Mouse (Mus musculus): Measurements from ENCODE around the gene Fbxo41. TPM values are rescaled to one million over a fixed set of nuclear protein-coding genes. Genes with fewer than 3 reads are reported as not detected.

Gene Fbxo41
- total RNA-seq (2022): 10 to 100 TPM; 68.2 to 87.1 (median 81.3) TPM

DNA sequence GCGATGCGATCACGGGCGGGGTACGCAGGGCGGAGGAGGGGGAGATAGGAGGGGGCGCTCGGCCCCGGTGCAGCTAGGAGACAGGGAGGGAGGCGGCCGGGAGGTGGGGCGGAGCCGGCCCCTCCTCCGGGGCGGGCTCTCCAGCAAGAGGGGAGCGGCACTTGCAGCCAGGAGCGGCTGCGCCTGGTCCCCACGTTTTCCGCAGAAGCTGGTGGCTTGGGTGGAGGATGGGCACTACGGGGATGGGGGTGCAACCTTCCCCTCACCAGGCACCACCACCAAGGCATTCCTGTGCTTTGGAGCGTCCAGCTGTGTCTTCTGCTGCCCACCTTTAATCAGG lies at the start of gene Fbxo41:
Gene Fbxo41 (minus strand): TSS at position 84 of the 340 bp plus-strand sequence.
- peak in 1 of 2 experiments; percentile 67 for DNase-seq (ENCODE audit: low spot score in 2 of 2)

DNA sequence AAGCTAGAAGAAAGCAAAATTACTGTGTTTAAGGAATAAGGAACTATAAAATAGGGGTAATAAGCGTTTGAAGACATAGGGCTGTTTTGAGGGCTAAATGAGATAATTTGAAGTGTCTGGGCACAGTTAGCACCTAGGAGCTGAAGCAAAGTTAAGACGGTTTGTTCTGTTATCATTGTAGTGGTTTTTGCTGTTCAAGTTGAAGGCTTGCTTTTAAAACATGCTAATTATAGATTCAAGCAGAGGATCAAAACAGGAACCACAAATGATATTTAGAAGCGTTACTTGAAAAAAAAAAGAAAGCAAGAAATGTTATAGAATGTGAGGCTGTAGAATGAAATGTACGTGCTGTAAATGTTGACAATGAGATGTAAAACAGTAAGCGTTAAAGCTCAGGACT lies 44.8 kb upstream of the Fbxo41 start:
- no peak for DNase-seq (ENCODE audit: low spot score in 2 of 2)

DNA sequence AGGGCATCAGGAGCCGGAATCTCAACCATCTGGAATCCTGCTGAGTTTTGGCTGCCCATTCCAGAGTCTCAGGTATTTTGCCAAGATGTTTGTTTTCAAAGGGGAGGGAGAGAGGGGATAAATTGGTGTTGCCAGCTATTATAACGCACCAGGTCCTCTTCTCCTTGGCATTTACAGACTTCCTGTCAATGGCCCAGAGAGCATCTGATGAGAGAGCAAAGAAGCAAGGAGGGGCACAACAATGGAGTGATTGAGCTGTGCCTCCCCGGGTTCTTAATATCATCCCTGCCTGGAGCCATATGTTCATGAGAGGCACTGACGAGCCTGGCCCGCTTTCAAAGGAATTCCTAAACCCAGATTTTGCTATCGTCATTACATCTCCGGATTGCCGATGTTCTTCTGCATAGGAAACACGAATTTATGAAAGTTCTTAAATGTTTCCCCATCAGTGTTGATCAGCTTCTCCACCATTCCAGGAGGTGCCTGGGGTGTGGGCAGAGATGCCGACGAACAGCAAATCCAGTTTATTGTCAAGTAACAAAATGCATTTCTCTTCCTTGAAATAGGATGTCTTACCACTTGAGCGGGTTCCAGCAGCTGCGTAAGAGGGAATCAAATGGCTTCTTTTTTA lies 41.6 kb upstream of the Fbxo41 start:
- DNase-seq (ENCODE audit: low spot score in 2 of 2): peak; percentile 49 to 68

DNA sequence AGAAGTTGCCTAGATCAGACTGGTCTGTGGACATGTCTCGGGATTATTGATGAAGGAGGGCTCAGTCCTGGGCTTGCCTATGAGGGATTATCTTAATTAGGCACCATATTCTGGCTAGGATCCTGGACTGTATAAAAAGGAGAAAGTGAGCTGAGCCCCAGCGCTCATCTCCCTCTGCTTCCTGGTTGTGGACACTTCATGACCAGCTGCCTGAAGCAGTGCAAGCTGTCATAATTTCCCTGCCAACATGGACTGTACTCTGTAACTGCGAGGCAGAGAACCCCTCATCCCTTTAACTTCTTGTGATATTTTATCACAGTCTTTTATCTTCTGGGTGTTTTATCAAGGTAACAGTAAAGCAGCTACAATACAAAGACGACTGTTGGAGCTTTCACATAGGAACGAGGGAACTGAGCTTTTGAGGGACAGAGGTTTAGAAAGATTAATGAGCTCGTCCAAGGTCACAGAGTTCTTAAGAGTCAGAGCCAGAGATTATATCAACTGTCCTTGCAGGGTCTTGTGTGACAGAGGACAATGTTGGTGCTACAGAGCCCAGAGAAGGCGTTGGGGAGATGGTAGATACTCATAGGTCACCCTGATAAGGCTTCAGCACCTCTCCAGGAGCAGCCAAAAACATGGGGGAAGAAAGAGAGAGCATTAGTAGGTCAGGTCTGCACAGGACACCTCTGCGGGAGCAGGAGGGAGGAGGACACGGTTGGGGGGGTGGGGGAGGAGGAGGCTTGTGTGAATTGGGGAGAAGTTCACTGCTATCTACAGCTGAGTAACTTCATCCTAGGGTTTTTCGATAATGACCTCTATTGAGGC lies 40.8 kb upstream of the Fbxo41 start:
- DNase-seq (ENCODE audit: low spot score in 2 of 2): no peak

DNA sequence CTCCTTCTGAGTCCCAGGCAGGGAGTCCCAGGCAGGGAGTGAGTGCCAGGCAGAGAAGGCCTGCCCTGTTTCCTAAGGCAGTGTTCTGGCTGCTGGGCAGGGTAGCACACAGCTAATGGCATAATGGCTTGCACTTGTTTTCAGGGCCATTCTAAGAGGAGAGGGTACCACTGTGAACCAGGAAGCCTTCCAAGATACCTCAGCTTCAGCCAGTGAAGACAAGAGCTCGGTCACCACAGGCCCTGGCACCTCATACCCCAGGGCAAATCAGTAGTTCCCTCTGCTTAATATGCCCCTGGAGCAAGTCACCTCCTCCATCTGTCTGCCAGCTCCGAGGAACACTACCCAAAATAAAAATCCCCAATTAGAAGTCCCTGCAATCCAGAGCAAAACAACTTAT lies 20.0 kb upstream of the Fbxo41 start:
- DNase-seq (ENCODE audit: low spot score in 2 of 2): peak; percentile 54 to 77

DNA sequence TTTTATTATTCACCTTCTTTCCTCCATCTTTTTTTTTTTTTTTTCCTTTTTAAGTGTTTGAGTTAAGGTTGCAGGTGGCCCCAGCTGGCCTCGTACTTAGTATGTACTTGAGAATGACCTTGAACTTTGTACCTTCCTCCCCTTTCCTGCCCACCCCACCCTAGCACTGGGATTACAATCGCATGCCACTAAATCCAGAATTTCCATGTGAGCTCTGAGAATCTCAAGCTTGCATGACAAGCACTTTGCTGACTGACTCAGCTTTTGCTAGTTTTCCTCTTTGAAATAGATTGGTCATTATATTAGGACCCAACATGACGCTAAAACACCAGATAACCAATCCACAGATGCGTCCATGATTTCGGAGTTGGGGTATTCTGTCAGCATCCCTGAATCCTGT lies 19.2 kb upstream of the Fbxo41 start:
- no peak for DNase-seq (ENCODE audit: low spot score in 2 of 2)

DNA sequence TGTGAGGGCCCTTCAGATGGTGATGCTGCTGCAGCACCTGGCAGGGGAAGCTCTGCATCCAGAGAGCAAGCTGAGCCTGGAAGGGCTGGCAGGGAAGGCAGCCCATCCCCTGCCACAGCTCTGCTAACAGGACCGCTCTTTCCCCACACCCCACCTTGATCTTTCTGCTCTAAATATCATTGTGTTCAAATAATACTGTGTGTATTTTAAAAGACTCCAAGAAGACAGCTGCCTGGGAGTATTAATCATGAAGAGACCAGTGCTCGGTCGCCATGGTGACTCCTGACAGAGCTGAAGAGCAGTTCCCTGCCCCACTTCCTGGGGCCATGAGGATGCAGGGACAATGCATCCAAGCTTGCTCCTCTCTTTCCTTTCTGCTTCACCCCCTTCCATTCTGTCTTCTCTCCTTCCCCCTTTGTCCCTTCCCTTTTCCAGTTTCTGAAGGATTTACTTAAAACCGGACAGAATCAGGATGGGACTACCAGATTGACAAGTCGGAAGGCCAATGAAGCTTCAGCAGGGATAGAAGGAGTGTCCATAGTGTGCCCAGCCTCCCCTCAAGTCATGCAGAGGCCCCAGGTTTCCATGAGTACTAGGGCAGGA lies 15.4 kb upstream of the Fbxo41 start:
- peak in 1 of 2 experiments; percentile 42 for DNase-seq (ENCODE audit: low spot score in 2 of 2)

DNA sequence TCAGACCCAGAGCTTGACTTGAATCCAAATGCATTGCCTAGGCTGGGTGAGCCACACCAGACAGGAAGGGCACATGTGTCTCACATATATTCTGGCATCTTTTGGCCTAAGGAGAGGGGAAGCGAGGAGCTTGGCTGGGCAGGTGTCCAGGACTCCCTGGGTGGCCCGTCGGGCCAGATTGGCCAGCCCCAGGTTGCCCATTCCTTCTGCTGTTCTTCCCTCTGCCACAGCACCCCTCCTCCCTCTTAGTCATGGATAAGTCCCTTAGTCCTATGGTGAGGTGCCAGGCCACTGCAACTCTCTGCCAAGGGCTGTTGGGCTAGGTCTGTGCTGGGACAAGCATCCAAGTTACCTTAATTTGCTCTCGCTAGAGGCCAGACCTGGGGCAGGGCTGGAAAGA lies 13.1 kb upstream of the Fbxo41 start:
- no peak for DNase-seq (ENCODE audit: low spot score in 2 of 2)

DNA sequence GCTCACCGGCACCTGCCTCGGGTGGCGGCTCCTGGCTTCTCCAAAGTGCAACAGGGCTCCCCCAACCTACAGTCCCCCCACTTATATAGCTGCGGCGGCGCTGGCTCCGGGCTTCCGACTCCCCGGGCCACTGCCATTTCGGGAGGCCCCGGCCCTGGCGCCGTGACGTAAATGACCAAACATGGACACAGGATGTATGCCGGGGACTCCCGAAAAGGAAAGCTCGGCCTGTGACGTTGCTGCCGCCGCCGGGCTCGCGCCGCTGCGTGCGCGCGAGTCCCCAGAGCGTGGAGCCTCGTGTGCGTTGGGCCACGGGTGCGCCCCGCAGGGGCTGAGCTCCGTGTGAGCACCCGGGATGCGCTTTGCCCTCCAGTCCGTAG lies 10.7 kb upstream of the Fbxo41 start, which contains the start of gene Egr4:
Gene Egr4 (minus strand): TSS at position 59 of the 380 bp plus-strand sequence.
- DNase-seq (ENCODE audit: low spot score in 2 of 2): peak; percentile 90 to 91

DNA sequence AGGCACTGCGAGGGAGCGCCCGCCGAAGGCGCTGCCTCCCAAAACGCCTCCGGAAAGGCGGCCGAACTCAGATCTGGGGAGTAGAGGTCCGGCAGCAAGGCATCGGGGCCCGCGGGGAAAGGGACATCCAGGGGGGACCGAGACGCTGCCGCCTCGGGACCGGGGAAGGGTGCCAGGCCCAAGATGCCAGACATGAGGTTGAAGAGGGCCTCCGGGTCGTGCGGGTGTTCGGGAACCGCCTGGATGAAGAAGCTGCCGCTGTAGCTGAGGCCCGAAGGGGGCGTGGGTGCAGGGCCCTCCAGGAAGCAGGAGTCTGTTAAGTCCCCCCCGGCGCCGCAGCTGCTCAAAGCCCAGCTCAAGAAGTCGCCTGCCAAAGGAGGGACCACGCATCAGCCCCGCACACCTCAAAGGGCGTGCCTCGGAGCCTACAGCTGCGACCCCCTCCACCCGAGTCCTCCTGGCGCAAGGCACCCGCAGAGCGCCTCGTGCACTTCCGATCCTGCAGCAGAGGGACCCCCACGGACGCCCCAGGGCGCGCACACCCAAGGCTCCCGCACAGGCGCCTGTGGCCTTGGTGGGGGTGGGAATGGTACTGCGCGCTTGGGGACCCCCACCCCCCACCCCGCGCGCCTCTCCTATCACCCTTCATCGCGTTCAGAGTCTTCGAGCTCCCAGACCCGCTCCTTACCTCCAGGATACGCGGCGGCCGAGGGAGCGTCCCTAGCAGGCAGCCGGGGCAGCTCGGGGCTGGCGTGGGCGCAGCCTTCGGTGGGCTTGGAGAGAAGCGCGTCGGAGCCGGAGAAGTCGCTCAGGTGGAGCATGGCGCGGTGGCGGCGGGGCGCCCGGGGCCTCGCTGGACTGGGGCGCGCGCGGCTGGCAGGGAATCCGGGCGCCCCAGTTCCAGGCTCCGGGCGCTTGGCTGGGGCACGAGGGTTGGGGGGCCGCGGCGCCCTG lies 10.1 kb upstream of the Fbxo41 start:
- peak in 1 of 2 experiments; percentile 31 for DNase-seq (ENCODE audit: low spot score in 2 of 2)

DNA sequence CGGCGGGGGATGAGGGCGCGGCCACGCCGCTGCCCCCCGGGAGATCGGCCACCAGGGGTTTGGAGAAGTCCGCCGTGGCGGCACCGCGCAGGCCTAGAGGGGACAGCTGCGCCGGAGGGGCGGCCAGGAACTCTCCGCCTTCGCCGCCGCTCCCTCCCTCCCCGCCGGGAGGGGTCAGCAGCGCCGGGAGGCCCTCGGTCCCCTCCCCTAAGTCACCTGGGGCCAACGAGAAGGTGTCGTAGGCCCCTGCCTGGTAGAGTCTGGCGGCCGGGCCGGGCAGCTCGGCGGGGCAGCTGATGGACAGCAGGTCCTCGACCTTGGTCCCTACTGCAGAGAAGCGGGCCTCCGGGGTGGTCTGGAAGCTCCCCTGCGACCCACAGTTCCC lies 9.3 kb upstream of the Fbxo41 start:
- DNase-seq (ENCODE audit: low spot score in 2 of 2): no peak

DNA sequence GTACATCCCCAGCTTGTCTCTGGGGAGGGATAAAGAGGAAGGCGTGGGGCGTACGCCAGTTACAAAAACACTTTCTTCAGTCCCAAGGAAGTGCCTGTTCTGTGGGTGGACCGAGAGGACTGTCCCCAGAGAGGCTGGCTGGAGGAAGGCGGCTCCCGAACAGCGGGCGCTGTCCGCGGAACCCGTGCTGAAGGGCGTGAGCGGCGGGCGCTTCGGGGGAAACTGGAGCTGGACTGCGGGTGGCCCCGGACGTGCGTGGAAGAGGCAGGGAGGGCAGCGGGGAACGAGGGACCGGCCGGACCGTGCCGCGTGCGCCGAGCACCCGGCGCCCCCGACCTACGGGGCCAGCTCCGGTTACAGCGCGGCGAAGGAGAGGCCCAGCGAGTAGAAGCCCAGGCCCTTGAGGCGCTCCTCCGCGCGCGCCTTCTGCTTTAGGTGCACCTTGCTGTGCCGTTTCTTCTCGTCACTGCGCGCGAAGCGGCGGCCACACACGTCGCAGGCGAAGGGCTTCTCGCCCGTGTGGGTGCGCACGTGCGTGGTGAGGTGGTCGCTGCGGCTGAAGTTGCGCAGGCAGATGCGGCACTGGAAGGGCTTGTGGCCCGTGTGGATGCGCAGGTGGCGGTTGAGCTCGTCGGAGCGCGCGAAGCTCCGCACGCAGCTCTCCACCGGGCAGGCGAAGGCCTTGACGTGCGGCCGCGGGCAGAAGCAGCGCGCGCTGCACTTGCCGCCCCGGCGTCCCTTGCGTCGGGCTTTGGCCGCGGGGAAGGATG lies 8.7 kb upstream of the Fbxo41 start:
- DNase-seq (ENCODE audit: low spot score in 2 of 2): no peak

DNA sequence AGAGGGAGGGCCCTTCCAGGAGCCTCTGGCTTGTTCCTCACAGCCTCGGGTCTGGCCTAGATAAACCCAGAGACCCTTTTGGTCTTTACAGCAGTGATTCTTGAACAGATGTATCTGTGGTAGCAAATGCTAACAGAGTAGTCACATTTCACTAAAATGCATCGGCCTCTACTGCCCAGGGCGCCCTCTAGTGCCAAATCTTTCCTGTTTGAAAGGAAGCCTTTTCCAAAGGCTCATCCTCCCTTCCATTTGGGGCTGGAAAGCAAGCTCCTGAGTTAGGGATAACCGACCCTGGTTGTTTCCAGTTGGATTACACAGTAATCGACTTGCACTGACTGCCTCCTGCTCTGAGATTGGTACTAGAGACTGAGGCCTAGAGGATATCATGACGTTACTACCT lies 7.7 kb upstream of the Fbxo41 start:
- peak in 1 of 2 experiments; percentile 84 for DNase-seq (ENCODE audit: low spot score in 2 of 2)

DNA sequence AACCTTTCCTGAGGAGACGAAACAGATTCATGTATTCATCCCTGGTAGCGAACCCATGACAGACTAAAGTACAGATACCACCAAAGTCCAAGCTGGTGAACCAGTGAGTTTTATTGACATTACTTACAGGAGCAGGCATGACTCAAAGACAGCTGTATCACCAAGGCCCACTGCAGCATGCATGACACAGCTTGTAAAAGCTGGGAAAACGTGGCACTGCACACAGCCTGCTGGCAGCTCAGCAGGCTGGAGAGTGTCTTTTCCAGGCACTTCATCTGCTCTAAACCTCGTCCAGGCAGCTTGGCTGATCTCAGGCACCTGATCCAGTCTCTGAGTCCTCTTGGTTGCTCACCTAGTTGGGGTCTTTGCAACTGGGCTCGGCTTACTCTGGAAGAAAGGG lies 5.8 kb upstream of the Fbxo41 start:
- no peak for DNase-seq (ENCODE audit: low spot score in 2 of 2)

DNA sequence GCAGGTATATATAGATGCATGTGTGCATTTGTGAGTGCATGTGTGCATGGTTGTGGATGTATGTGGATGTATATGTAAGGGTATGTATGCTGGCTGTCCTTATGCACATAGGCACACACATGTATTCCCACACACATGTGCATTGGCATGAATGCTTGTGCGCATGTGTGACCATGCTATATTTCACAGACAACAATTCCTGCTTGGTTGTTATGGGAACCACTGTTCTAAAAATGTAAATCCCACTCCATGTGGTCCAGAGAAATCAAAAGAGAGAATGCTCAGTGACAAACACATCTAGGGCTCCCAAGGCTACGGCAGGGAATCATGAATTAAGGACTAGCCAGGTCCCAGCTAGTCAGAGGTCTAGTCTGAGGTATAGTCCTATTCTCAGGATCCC lies 2.1 kb upstream of the Fbxo41 start:
- DNase-seq (ENCODE audit: low spot score in 2 of 2): no peak

DNA sequence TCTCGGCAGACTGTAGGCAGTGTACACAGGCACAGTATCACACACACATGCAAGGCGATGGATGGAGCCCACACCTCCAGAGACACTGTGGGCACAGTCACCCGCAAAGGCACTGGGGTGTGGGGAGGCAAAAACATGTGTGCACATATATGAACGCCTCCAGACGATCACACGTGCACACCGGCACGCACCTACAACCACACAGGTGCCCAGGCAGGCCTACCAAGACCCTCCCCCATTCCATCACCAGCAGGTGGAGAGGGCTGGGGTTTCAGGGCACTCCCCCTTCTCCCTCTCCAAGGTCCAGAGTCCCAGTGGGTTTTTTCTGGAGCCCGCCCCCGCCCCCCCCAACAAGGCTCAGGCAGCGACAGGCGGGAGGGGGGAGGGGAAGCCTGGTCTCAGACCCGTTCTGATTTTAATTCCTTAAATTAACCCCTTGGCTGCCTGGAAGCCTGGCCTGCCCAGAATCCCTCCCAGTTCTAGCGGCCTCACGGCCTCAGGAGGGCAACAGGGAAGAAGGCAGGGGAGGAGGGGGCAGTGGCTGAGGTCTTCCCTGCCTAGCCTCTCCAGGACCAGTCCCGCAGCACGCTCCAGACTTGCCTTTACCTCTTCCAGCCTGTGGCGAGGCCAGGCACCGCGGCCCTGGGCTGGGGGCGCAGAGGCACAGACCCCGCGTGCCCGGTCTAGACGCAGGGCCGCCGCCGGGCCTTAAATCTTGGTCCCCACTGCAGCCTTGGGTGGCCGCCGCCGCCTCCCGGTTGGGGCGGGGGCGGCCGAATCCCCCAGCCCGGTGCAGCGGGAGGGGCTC lies 487 bp downstream of the Fbxo41 start:
- peak in 1 of 2 experiments; percentile 46 for DNase-seq (ENCODE audit: low spot score in 2 of 2)

DNA sequence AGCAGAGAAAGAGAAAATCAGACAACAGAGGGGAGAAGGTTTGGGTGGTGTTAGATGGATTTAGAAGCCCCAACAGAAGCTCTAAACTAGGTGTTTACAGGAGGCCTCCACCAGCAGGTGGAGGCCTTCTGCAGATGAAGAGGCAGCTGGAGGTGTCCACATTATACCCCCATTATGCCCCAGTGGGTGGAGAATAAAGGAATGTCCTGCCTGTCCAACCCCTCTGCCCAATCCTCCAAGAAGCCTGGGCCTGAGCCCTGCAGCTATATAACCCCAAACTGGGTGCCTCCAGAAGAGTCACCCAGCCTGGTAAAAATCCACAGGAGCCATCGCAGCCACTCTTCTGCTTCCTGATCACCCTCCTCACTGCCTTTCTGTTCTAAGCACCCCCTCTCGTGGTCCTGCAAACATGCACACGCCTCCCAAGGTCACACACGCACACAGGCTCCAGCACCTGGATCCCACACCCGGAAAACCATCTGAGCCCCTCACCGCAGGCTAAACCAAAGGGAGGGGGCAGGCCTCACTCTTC lies 1.2 kb downstream of the Fbxo41 start:
- no peak for DNase-seq (ENCODE audit: low spot score in 2 of 2)

DNA sequence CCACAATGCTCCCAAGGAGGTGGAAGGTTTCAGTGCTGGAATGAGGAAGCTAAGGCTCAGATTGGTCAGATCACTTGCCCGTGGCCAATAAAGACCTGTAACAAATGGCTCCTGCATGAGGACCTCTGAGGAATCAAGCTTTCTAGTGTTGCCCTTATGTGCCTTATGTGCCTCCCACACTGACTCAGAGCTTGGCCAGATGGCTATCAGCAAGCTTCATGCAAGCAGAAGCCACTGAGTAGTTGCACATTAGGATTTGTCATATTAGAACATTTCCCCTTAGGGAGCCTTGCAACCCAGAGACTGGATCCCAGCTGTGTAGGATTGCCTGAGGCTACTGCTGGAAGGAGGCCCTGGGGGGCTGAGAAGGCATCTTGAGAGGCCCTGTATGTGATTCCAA lies 2.4 kb downstream of the Fbxo41 start:
- no peak for DNase-seq (ENCODE audit: low spot score in 2 of 2)

DNA sequence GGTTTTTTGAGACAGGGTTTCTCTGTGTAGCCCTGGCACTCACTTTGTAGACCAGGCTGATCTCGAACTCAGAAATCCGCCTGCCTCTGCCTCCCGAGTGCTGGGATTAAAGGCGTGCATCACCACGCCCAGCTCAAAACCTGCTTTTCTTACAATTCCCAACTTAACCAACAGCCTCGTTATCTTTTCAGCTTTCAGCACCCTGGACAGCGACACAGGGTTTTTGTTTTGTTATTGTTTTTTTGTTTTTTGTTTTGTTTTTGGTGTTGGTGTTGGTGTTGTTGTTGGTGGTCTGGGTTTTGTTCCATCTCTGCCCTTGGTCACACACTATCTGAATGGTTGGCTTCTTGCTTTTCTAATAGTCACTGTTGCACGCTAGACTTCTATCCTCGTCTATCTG lies 4.6 kb downstream of the Fbxo41 start:
- DNase-seq (ENCODE audit: low spot score in 2 of 2): no peak

DNA sequence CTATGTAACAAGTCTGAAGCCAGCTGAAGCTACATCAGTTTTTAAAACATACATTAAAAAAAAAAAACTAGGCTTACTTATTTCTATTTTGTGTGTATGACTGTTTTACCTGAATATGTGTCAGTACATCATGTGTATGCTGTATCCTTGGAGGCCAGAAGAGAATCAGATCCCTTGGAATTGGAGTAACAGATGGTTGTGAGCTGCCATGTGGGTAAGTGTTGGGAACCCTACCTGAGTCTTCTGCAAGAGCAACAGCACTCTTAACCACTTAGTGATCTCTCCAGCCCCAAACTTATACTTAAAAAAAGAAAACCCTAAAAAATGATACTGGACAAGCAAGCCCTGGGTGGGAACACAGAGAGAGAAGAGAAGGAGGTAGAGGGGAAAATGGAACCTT lies 5.8 kb downstream of the Fbxo41 start:
- DNase-seq (ENCODE audit: low spot score in 2 of 2): no peak

Measured in layer of hippocampus, adult 8-10 months (tissue).